Mouse (Mus musculus): Measurements from ENCODE around the gene Gm11213. TPM values are rescaled to one million over a fixed set of nuclear protein-coding genes. Genes with fewer than 3 reads are reported as not detected.

Gm11213 gene
- polyA plus RNA-seq, 1 experiment from 2014 or later: not detected

DNA sequence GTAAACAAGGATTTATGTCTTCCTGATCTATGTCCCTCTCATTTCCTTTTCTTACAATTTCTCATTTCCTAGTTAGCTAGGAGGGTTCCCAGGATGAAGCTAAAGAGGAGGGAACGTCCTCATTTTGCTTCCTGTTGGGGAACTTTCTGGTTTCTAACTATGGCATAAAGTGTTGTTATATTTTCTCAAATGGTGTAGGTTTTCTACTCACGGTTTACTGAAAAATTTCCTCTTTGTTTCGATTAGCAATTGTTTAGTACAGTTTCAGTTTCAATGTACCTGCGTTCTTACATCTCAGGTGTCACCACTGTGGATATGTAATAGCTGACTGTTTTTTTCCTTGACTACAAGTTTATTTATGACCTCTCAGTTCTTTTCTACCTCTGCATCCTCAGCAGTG, 14.5 kb downstream of the Gm11213 start:
- no peak for ATAC-seq
- TF ChIP-seq CTCF (IDR thresholded peaks at IDR 0.05; ENCODE audit: low read depth): no peak
- 74% methylated on average over 4 of the region's 4 CpGs for WGBS
- H3K4me2 ChIP-seq (replicated peaks; ENCODE audit: low read depth): no peak overlapping the region
- no peak overlapping the region for H3K4me3 ChIP-seq (ENCODE audit: low read depth, low read length)
- no peak overlapping the region for H3K27ac ChIP-seq (ENCODE audit: low read depth, low read length)
- H3K4me1 ChIP-seq (replicated peaks; ENCODE audit: control insufficient read depth, insufficient read depth, low read length): peaks cover 9% of the 10 kb centered on the region; the same call in 1 of the 2 replicates
- H3K27me3 ChIP-seq (replicated peaks; ENCODE audit: control insufficient read depth, insufficient read depth, low read length): no peaks in the 10 kb centered on the region
- H3K9me3 ChIP-seq (ENCODE audit: control insufficient read depth): no peaks in the 10 kb centered on the region
- H3K36me3 ChIP-seq (ENCODE audit: control insufficient read depth, insufficient read depth): no peaks in the 10 kb centered on the region
- no peak overlapping the region for H3K9ac ChIP-seq (ENCODE audit: low read depth, low read length)

DNA sequence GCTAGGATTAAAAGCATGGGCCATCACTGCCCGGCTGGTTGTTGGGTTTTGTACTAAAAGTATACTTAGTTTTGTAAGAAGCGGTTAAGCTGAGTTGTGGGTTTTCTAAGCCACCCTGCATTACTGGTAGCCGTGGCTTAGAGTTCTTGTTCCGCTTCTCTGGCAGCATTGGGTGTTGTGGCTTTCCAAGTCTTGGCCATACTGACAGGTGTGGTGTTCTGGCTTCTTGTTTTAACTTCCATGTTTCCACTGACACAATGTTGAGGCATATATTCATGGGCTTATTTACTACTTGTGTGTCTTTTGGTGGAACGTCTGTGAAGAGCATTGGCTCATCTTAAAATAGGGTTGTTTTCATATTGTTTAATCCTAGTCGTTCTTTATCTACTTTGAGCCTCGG, 15.1 kb downstream of the Gm11213 start:
- H3K4me2 ChIP-seq (replicated peaks; ENCODE audit: low read depth): no peak overlapping the region
- H3K27ac ChIP-seq (ENCODE audit: low read depth, low read length): no peak overlapping the region
- no peak overlapping the region for H3K9ac ChIP-seq (ENCODE audit: low read depth, low read length)
- H3K36me3 ChIP-seq (ENCODE audit: control insufficient read depth, insufficient read depth): 0 out of 2 replicates have a peak, but pooled peaks cover 3% of the 10 kb centered on the region
- H3K4me1 ChIP-seq (replicated peaks; ENCODE audit: control insufficient read depth, insufficient read depth, low read length): peaks cover 4% of the 10 kb centered on the region; the same call in 1 of the 2 replicates
- no peak for ATAC-seq
- no peaks in the 10 kb centered on the region for H3K9me3 ChIP-seq (ENCODE audit: control insufficient read depth)
- H3K4me3 ChIP-seq (ENCODE audit: low read depth, low read length): no peak overlapping the region
- H3K27me3 ChIP-seq (replicated peaks; ENCODE audit: control insufficient read depth, insufficient read depth, low read length): no peaks in the 10 kb centered on the region
- no peak for TF ChIP-seq CTCF (IDR thresholded peaks at IDR 0.05; ENCODE audit: low read depth)
- WGBS: 82% methylated on average over 7 of the region's 7 CpGs

DNA sequence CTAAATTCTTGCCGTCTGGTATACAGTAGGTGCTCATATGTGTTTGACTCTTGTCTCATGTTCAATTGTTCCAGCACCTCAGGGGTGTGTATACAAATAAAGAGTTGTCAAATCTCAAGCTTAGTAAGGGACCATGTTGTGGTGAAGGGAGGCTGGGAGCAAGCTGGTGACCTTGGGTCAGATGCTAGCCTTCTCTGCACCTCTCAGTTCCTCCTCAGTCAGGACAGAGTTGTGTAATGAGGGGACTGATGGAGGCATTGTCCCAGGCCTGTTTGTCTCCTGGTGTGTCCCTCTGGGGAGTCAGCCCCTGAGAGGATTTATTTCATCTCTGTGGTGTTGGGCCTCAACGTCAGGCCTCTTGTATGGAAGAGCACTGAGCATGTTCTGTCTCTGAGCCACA, 18.8 kb downstream of the Gm11213 start:
- no peak for ATAC-seq
- TF ChIP-seq CTCF (IDR thresholded peaks at IDR 0.05; ENCODE audit: low read depth): no peak
- H3K9ac ChIP-seq (ENCODE audit: low read depth, low read length): no peak overlapping the region
- H3K9me3 ChIP-seq (ENCODE audit: control insufficient read depth): no peaks in the 10 kb centered on the region
- H3K27ac ChIP-seq (ENCODE audit: low read depth, low read length): no peak overlapping the region
- H3K27me3 ChIP-seq (replicated peaks; ENCODE audit: control insufficient read depth, insufficient read depth, low read length): no peaks in the 10 kb centered on the region
- H3K4me2 ChIP-seq (replicated peaks; ENCODE audit: low read depth): no peak overlapping the region
- no peak overlapping the region for H3K4me3 ChIP-seq (ENCODE audit: low read depth, low read length)
- peaks cover 16% of the 10 kb centered on the region for H3K36me3 ChIP-seq (ENCODE audit: control insufficient read depth, insufficient read depth)
- no peaks in the 10 kb centered on the region for H3K4me1 ChIP-seq (replicated peaks; ENCODE audit: control insufficient read depth, insufficient read depth, low read length)
- 86% methylated on average over 2 of the region's 2 CpGs for WGBS

DNA sequence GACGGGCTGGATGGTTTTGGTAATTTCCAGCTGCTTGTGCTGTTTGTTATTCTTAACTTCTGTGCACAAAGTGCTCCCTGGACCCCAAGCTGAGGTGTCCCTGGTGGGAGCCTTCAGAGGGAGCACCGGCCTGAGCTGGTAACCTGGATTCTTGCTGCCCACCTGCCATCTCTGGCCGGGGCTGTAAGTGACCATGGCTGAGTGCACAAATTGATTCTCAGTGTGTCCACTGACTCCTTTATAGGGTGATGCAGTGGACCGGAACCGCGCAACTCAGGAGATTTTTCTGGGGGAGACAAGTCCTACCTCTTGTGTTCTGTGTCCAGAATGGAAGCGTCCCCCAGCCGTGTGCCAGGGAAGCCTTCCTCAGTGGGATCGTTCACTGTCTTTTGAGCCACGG, 19.8 kb downstream of the Gm11213 start:
- Histone ChIP-seq H3K9me3 (ENCODE audit: control insufficient read depth) (no peaks in the 10 kb centered on the region), H3K27ac (ENCODE audit: low read depth, low read length) (no peak overlapping the region), H3K4me2 (replicated peaks; ENCODE audit: low read depth) (no peak overlapping the region), H3K4me3 (ENCODE audit: low read depth, low read length) (no peak overlapping the region), H3K9ac (ENCODE audit: low read depth, low read length) (no peak overlapping the region), H3K27me3 (replicated peaks; ENCODE audit: control insufficient read depth, insufficient read depth, low read length) (no peaks in the 10 kb centered on the region), H3K4me1 (replicated peaks; ENCODE audit: control insufficient read depth, insufficient read depth, low read length) (no peaks in the 10 kb centered on the region), H3K36me3 (ENCODE audit: control insufficient read depth, insufficient read depth) (peaks cover 18% of the 10 kb centered on the region)
- TF ChIP-seq CTCF (IDR thresholded peaks at IDR 0.05; ENCODE audit: low read depth): no peak
- ATAC-seq: no peak
- WGBS: 91% methylated on average over 10 of the region's 10 CpGs

DNA sequence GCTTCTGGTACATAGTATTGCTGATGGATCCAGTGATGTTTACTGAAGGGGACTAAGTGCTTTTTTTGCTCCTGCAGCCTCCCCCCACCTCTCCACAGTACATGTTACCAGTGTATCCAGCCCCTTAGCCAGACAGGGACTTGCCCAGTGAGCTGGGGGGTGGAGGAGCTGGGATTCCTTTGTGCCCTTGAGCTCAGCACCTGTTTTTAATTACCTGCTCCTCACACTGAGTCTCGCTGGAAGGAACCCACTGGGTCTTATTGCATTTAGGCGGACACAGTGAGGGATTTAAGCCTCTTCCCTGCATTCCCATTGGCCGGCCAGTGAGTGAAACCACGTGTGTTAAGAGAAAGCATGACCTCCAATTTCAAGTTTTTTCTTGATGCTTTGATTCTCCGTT, 22.5 kb downstream of the Gm11213 start:
- Histone ChIP-seq H3K4me3 (ENCODE audit: low read depth, low read length) (no peak overlapping the region), H3K36me3 (ENCODE audit: control insufficient read depth, insufficient read depth) (peaks cover 35% of the 10 kb centered on the region), H3K27me3 (replicated peaks; ENCODE audit: control insufficient read depth, insufficient read depth, low read length) (no peaks in the 10 kb centered on the region), H3K4me1 (replicated peaks; ENCODE audit: control insufficient read depth, insufficient read depth, low read length) (no peaks in the 10 kb centered on the region), H3K9ac (ENCODE audit: low read depth, low read length) (no peak overlapping the region), H3K27ac (ENCODE audit: low read depth, low read length) (no peak overlapping the region), H3K9me3 (ENCODE audit: control insufficient read depth) (no peaks in the 10 kb centered on the region), H3K4me2 (replicated peaks; ENCODE audit: low read depth) (no peak overlapping the region)
- no peak for ATAC-seq
- WGBS: 85% methylated on average over 5 of the region's 5 CpGs
- TF ChIP-seq CTCF (IDR thresholded peaks at IDR 0.05; ENCODE audit: low read depth): no peak

DNA sequence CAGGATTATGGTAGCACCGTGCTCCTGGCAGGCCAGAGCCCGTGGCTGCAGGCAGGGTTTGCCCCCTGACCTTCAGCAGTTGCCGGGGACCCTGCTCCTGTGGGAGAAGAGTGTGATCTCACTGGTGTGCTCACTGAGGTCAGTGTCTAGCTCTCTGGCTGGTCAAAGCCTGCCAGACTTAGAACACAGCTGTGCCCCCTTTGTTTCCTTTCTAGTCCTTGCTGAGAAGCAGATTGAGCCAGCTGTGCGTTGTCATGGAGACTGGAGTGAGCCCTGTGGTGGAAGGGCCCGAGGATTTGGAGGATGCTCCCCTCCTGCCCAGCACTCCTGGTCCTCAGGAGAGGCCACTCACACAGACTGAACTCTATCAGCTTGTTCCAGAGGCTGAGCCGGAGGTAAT, 25.0 kb downstream of the Gm11213 start:
- Histone ChIP-seq H3K27ac (ENCODE audit: low read depth, low read length) (no peak overlapping the region), H3K9ac (ENCODE audit: low read depth, low read length) (no peak overlapping the region), H3K4me1 (replicated peaks; ENCODE audit: control insufficient read depth, insufficient read depth, low read length) (no peaks in the 10 kb centered on the region), H3K4me3 (ENCODE audit: low read depth, low read length) (no peak overlapping the region), H3K9me3 (ENCODE audit: control insufficient read depth) (no peaks in the 10 kb centered on the region), H3K27me3 (replicated peaks; ENCODE audit: control insufficient read depth, insufficient read depth, low read length) (no peaks in the 10 kb centered on the region), H3K4me2 (replicated peaks; ENCODE audit: low read depth) (no peak overlapping the region), H3K36me3 (ENCODE audit: control insufficient read depth, insufficient read depth) (peaks cover 39% of the 10 kb centered on the region)
- WGBS: 69% methylated on average over 6 of the region's 6 CpGs
- no peak for ATAC-seq
- TF ChIP-seq CTCF (IDR thresholded peaks at IDR 0.05; ENCODE audit: low read depth): no peak

DNA sequence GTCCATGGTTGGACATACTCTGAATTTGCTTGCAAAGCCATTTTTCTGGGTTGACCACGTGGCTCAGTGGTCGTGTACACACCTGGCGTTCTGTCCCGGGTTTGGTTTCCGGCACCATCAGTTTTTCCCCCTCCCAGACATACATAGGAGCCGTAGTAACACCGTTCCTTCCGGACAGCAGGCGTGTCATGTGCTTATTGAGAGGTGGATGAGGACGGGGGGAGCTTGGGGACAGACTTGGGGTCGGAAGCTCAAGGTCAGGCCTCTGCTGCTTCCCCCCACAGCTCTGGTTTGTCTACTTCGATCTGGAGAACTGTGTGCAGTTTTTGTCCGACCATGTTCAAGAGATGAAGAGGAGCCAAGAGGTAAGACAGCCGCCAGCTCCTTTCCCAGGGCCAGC, 25.4 kb downstream of the Gm11213 start:
- Histone ChIP-seq H3K4me3 (ENCODE audit: low read depth, low read length) (no peak overlapping the region), H3K9me3 (ENCODE audit: control insufficient read depth) (no peaks in the 10 kb centered on the region), H3K4me1 (replicated peaks; ENCODE audit: control insufficient read depth, insufficient read depth, low read length) (no peaks in the 10 kb centered on the region), H3K9ac (ENCODE audit: low read depth, low read length) (no peak overlapping the region), H3K4me2 (replicated peaks; ENCODE audit: low read depth) (no peak overlapping the region), H3K27me3 (replicated peaks; ENCODE audit: control insufficient read depth, insufficient read depth, low read length) (no peaks in the 10 kb centered on the region), H3K36me3 (ENCODE audit: control insufficient read depth, insufficient read depth) (peaks cover 36% of the 10 kb centered on the region), H3K27ac (ENCODE audit: low read depth, low read length) (no peak overlapping the region)
- 84% methylated on average over 14 of the region's 14 CpGs for WGBS
- TF ChIP-seq CTCF (IDR thresholded peaks at IDR 0.05; ENCODE audit: low read depth): no peak
- no peak for ATAC-seq
